Mouse (Mus musculus) hindbrain, embryonic 13.5 days (tissue): ENCODE measurements around the gene Arfgap2. TPM values are rescaled to one million over a fixed set of nuclear protein-coding genes. Genes with fewer than 3 reads are reported as not detected.

ENCODE experiments used
- ATAC-seq: fragments of 200-750 bp; cut with Nextera tagmentation; 2 replicates; pipeline ENCODE4 v1.8.0; 2017; ENCODE audit warnings: moderate TSS enrichment; ENCODE audit not compliant: low FRiP score
- H3K27ac ChIP-seq: fragments of 300-500 bp; sonication (generic); 2 replicates; pipeline ENCODE4 v1.5.1; 2015; ENCODE audit warnings: inconsistent platforms, mild to moderate bottlenecking, moderate library complexity
- H3K27me3 ChIP-seq: fragments of 300-500 bp; sonication (generic); 2 replicates; pipeline ENCODE4 v1.6.1; 2015; ENCODE audit warnings: mild to moderate bottlenecking, inconsistent platforms
- H3K36me3 ChIP-seq: fragments of 300-500 bp; sonication (generic); 2 replicates; pipeline ENCODE4 v1.6.1; 2015; ENCODE audit warnings: mild to moderate bottlenecking, inconsistent platforms
- H3K4me1 ChIP-seq: fragments of 300-500 bp; sonication (generic); replicated peaks from 2 replicates; pipeline ENCODE4 v1.6.1; 2015; ENCODE audit warnings: inconsistent platforms
- H3K4me2 ChIP-seq: fragments of 300-500 bp; sonication (generic); 2 replicates; pipeline ENCODE4 v1.6.1; 2015; ENCODE audit warnings: inconsistent platforms, mild to moderate bottlenecking, moderate library complexity
- H3K4me3 ChIP-seq: fragments of 300-500 bp; sonication (generic); 2 replicates; pipeline ENCODE4 v1.5.1; 2015; ENCODE audit warnings: mild to moderate bottlenecking, inconsistent platforms
- H3K9ac ChIP-seq: fragments of 300-500 bp; sonication (generic); 2 replicates; pipeline ENCODE4 v1.6.1; 2015; ENCODE audit warnings: mild to moderate bottlenecking, inconsistent platforms
- H3K9me3 ChIP-seq: fragments of 300-500 bp; sonication (generic); 2 replicates; pipeline ENCODE4 v1.6.1; 2016; ENCODE audit warnings: inconsistent platforms
- WGBS: fragments of 180-500 bp; shearing (Covaris S2); methylation state at CpG from one replicate; pipeline ENCODE4 v1.1.7; 2015; 5-methylcytosine and 5-hydroxymethylcytosine counted together
- polyA plus RNA-seq: library from polyadenylated mRNA; unstranded; fragments of >200 nt; fragmentation: Nextera tagmentation; extraction: Ambion mirVana; gene quantifications from 2 replicates; pipeline ENCODE4 v1.2.1, GENCODE M21; 2015

Arfgap2 gene
- polyA plus RNA-seq, 1 experiment from 2014 or later, result 69.4 TPM

GRCm38 (mm10) chr2:91295895-91296294 is 31.1 kb downstream of the Arfgap2 start:
- Histone ChIP-seq H3K4me3 (no peak overlapping the region), H3K9me3 (no peaks in the 10 kb centered on the region), H3K4me2 (no peak overlapping the region), H3K27me3 (no peaks in the 10 kb centered on the region), H3K27ac (no peak overlapping the region), H3K4me1 (peaks cover 7% of the 10 kb centered on the region; the same call in 1 of the 2 replicates), H3K36me3 (no peaks in the 10 kb centered on the region; the same call in 1 of the 2 replicates), H3K9ac (no peak overlapping the region)
- 94% methylated on average over 5 of the region's 5 CpGs for WGBS
- no peak for ATAC-seq

- Histone ChIP-seq H3K4me3 (no peak overlapping the region), H3K27me3 (no peaks in the 10 kb centered on the region), H3K4me1 (no peaks in the 10 kb centered on the region), H3K9ac (no peak overlapping the region), H3K4me2 (no peak overlapping the region), H3K27ac (no peak overlapping the region), H3K9me3 (no peaks in the 10 kb centered on the region), H3K36me3 (peaks cover 5% of the 10 kb centered on the region; the same call in 1 of the 2 replicates)
- WGBS, result 72% methylated on average over 3 of the region's 3 CpGs
- ATAC-seq, result no peak
Observed at GRCm38 (mm10) chr2:91299156-91299555, 34.4 kb downstream of the Arfgap2 start.

GRCm38 (mm10) chr2:91300784-91301183 is 36.0 kb downstream of the Arfgap2 start:
- Histone ChIP-seq H3K36me3 (peaks cover 11% of the 10 kb centered on the region), H3K27ac (no peak overlapping the region), H3K4me1 (no peaks in the 10 kb centered on the region), H3K9ac (no peak overlapping the region), H3K9me3 (no peaks in the 10 kb centered on the region), H3K4me3 (no peak overlapping the region), H3K4me2 (no peak overlapping the region), H3K27me3 (no peaks in the 10 kb centered on the region)
- 90% methylated on average over 2 of the region's 2 CpGs for WGBS
- no peak for ATAC-seq

GRCm38 (mm10) chr2:91301836-91302235 is 37.1 kb downstream of the Arfgap2 start:
- WGBS, result 82% methylated on average over 2 of the region's 2 CpGs
- no peak overlapping the region for H3K4me2 ChIP-seq
- no peak for ATAC-seq
- no peak overlapping the region for H3K27ac ChIP-seq
- peaks cover 11% of the 10 kb centered on the region for H3K36me3 ChIP-seq
- no peaks in the 10 kb centered on the region for H3K4me1 ChIP-seq
- H3K4me3 ChIP-seq, result no peak overlapping the region
- H3K27me3 ChIP-seq, result no peaks in the 10 kb centered on the region
- no peak overlapping the region for H3K9ac ChIP-seq
- no peaks in the 10 kb centered on the region for H3K9me3 ChIP-seq

GRCm38 (mm10) chr2:91302845-91303244 is 38.1 kb downstream of the Arfgap2 start:
- no peaks in the 10 kb centered on the region; the same call in 1 of the 2 replicates for H3K4me1 ChIP-seq
- H3K27ac ChIP-seq, result no peak overlapping the region
- H3K36me3 ChIP-seq, result peaks cover 11% of the 10 kb centered on the region
- H3K27me3 ChIP-seq, result no peaks in the 10 kb centered on the region
- no peak overlapping the region for H3K4me2 ChIP-seq
- no peaks in the 10 kb centered on the region for H3K9me3 ChIP-seq
- WGBS, result 71% methylated on average over 3 of the region's 3 CpGs
- no peak for ATAC-seq
- no peak overlapping the region for H3K4me3 ChIP-seq
- H3K9ac ChIP-seq, result no peak overlapping the region

GRCm38 (mm10) chr2:91305926-91306325 is 41.2 kb downstream of the Arfgap2 start:
- Histone ChIP-seq H3K36me3 (peaks cover 11% of the 10 kb centered on the region), H3K9ac (no peak overlapping the region), H3K9me3 (no peaks in the 10 kb centered on the region), H3K4me2 (no peak overlapping the region), H3K4me3 (no peak overlapping the region), H3K27ac (no peak overlapping the region), H3K4me1 (no peaks in the 10 kb centered on the region; the same call in none of the 2 replicates), H3K27me3 (no peaks in the 10 kb centered on the region)
- WGBS, result 92% methylated on average over 9 of the region's 9 CpGs
- no peak for ATAC-seq

GRCm38 (mm10) chr2:91306589-91306988 is 41.8 kb downstream of the Arfgap2 start:
- Histone ChIP-seq H3K4me1 (no peaks in the 10 kb centered on the region; the same call in none of the 2 replicates), H3K27ac (no peak overlapping the region), H3K4me3 (no peak overlapping the region), H3K4me2 (no peak overlapping the region), H3K27me3 (no peaks in the 10 kb centered on the region), H3K9ac (no peak overlapping the region), H3K36me3 (peaks cover 11% of the 10 kb centered on the region), H3K9me3 (no peaks in the 10 kb centered on the region)
- no peak for ATAC-seq

GRCm38 (mm10) chr2:91308680-91309079 is 43.9 kb downstream of the Arfgap2 start:
- H3K9ac ChIP-seq, result no peak overlapping the region
- WGBS, result 60% methylated on average over 5 of the region's 5 CpGs
- H3K4me1 ChIP-seq, result peaks cover 11% of the 10 kb centered on the region
- H3K9me3 ChIP-seq, result no peaks in the 10 kb centered on the region
- no peak overlapping the region for H3K27ac ChIP-seq
- H3K4me2 ChIP-seq, result no peak overlapping the region
- peaks cover 8% of the 10 kb centered on the region for H3K36me3 ChIP-seq
- H3K4me3 ChIP-seq, result no peak overlapping the region
- no peaks in the 10 kb centered on the region for H3K27me3 ChIP-seq
- no peak for ATAC-seq

GRCm38 (mm10) chr2:91309546-91309945 is 44.8 kb downstream of the Arfgap2 start:
- no peaks in the 10 kb centered on the region for H3K9me3 ChIP-seq
- no peak overlapping the region for H3K4me3 ChIP-seq
- no peak for ATAC-seq
- no peaks in the 10 kb centered on the region for H3K27me3 ChIP-seq
- no peak overlapping the region for H3K27ac ChIP-seq
- no peak overlapping the region for H3K4me2 ChIP-seq
- 77% methylated on average over 3 of the region's 3 CpGs for WGBS
- H3K9ac ChIP-seq, result no peak overlapping the region
- H3K4me1 ChIP-seq, result peaks cover 11% of the 10 kb centered on the region
- H3K36me3 ChIP-seq, result peaks cover 3% of the 10 kb centered on the region

- Histone ChIP-seq H3K4me3 (no peak overlapping the region), H3K36me3 (peaks cover 6% of the 10 kb centered on the region), H3K9ac (no peak overlapping the region), H3K9me3 (no peaks in the 10 kb centered on the region), H3K27ac (peak overlapping the region; percentile 58), H3K4me2 (no peak overlapping the region), H3K4me1 (peaks cover 11% of the 10 kb centered on the region), H3K27me3 (no peaks in the 10 kb centered on the region)
- 24% methylated on average over 10 of the region's 10 CpGs for WGBS
- ATAC-seq, result peak; percentile 39; the same call in 1 of the 2 replicates
Observed at GRCm38 (mm10) chr2:91312578-91313311, 48.0 kb downstream of the Arfgap2 start.

- H3K27ac ChIP-seq, result no peak overlapping the region
- no peaks in the 10 kb centered on the region for H3K27me3 ChIP-seq
- no peak overlapping the region for H3K4me3 ChIP-seq
- peaks cover 11% of the 10 kb centered on the region for H3K4me1 ChIP-seq
- no peaks in the 10 kb centered on the region for H3K9me3 ChIP-seq
- H3K9ac ChIP-seq, result no peak overlapping the region
- H3K36me3 ChIP-seq, result peaks cover 6% of the 10 kb centered on the region
- H3K4me2 ChIP-seq, result no peak overlapping the region
- 93% methylated on average over 7 of the region's 7 CpGs for WGBS
- no peak for ATAC-seq
Observed at GRCm38 (mm10) chr2:91314184-91314583, 49.4 kb downstream of the Arfgap2 start.

- Histone ChIP-seq H3K27ac (no peak overlapping the region), H3K4me3 (no peak overlapping the region), H3K4me1 (peaks cover 10% of the 10 kb centered on the region), H3K9me3 (no peaks in the 10 kb centered on the region), H3K27me3 (no peaks in the 10 kb centered on the region), H3K9ac (no peak overlapping the region), H3K36me3 (peaks cover 6% of the 10 kb centered on the region), H3K4me2 (no peak overlapping the region)
- ATAC-seq, result no peak
- 89% methylated on average over 10 of the region's 10 CpGs for WGBS
Observed at GRCm38 (mm10) chr2:91320559-91321529, 56.1 kb downstream of the Arfgap2 start.
